Mouse (Mus musculus) MEL (cell line): ENCODE data around the gene Col26a1.

ENCODE experiments used
- CHD2 ChIP-seq: IDR thresholded peaks from 2 replicates; pipeline ENCODE4 v1.6.1; 2011; ENCODE audit warnings: low read length, improper control_type of control experiment
- CTCF ChIP-seq, 3 experiments: IDR thresholded peaks in 2 of 3; conservative IDR thresholded peaks in 1 of 3; 2 replicates each; pipeline ENCODE4 v1.5.1; 2011 to 2012; ENCODE audit warnings: low read length in 3 of 3, low read depth in 2 of 3, mild to moderate bottlenecking in 2 of 3, improper control_type of control experiment in 1 of 3, inconsistent platforms in 1 of 3, mixed read lengths in 1 of 3, moderate library complexity in 1 of 3; ENCODE audit not compliant: control insufficient read depth in 1 of 3, insufficient read depth in 1 of 3, poor library complexity in 1 of 3, severe bottlenecking in 1 of 3
- KAT2A ChIP-seq: conservative IDR thresholded peaks from 2 replicates; pipeline ENCODE4 v1.6.1; 2012; ENCODE audit warnings: low read depth, low read length, improper control_type of control experiment, inconsistent platforms
- NRF1 ChIP-seq: IDR thresholded peaks from 2 replicates; pipeline ENCODE4 v1.6.1; 2014; ENCODE audit warnings: low read depth, mild to moderate bottlenecking, inconsistent platforms, low read length, improper control_type of control experiment, moderate library complexity; ENCODE audit not compliant: poor library complexity, insufficient read depth, severe bottlenecking
- POLR2A ChIP-seq, 2 experiments: IDR thresholded peaks; 2 replicates each; pipeline ENCODE4 v1.6.1; 2011 to 2012; ENCODE audit warnings: low read length in 2 of 2, mild to moderate bottlenecking in 2 of 2, control low read depth in 1 of 2, improper control_type of control experiment in 1 of 2, low read depth in 1 of 2, moderate library complexity in 1 of 2; ENCODE audit not compliant: control insufficient read depth in 1 of 2, insufficient read depth in 1 of 2, poor library complexity in 1 of 2
- TAL1 ChIP-seq: IDR thresholded peaks from 2 replicates; pipeline ENCODE4 v1.6.1; 2012; ENCODE audit warnings: mild to moderate bottlenecking, inconsistent platforms, low read length, moderate library complexity, mixed read lengths

DNA sequence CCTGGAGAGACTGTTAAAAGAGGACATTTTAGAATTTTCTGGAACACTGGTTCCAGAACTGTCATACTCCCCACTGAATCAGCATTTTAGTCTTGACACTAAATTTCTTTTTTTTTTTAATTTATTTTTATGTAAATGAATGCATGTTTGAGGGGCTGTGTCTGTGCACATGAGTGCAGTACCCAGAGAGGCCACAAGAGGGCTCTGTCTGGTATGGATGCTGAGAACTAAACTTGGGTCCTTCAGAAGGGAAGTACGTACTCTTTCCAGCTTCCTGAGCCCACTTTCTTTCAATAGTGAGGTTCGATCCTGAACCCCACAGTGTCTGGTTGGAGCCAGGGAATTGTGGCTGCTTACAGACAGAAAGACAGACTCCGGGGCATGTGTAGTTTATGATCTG is 177.5 kb downstream of the Col26a1 start:
- TF ChIP-seq NRF1 (no peak), TAL1 (no peak), KAT2A (no peak), CTCF (IDR thresholded peaks at IDR 0.05 in 2 of 3, conservative IDR thresholded peaks at IDR 0.05 in 1 of 3; ENCODE audit: control insufficient read depth in 1 of 3, insufficient read depth in 1 of 3, low read depth in 2 of 3, low read length in 3 of 3, poor library complexity in 1 of 3, severe bottlenecking in 1 of 3) (peak; percentile 51 to 72 (median 61)), POLR2A (IDR thresholded peaks at IDR 0.05; ENCODE audit: control insufficient read depth in 1 of 2, insufficient read depth in 1 of 2, low read depth in 1 of 2, low read length in 2 of 2, poor library complexity in 1 of 2) (no peak), CHD2 (no peak)
